Mouse (Mus musculus) T-helper 17 cell (primary cell): ENCODE results near the gene Kcnn1.

ENCODE experiments used
- in situ Hi-C, 2 experiments: fragments of 300-600 bp; cut with MboI, MseI; formaldehyde crosslinking; loops; 1 replicate in 1 of 2; 2 replicates in 1 of 2; pipeline ENCODE4 v1.15.1; 2025; ENCODE audit warnings: high pct_unique_total_duplicates in 2 of 2

Gene Kcnn1

DNA sequence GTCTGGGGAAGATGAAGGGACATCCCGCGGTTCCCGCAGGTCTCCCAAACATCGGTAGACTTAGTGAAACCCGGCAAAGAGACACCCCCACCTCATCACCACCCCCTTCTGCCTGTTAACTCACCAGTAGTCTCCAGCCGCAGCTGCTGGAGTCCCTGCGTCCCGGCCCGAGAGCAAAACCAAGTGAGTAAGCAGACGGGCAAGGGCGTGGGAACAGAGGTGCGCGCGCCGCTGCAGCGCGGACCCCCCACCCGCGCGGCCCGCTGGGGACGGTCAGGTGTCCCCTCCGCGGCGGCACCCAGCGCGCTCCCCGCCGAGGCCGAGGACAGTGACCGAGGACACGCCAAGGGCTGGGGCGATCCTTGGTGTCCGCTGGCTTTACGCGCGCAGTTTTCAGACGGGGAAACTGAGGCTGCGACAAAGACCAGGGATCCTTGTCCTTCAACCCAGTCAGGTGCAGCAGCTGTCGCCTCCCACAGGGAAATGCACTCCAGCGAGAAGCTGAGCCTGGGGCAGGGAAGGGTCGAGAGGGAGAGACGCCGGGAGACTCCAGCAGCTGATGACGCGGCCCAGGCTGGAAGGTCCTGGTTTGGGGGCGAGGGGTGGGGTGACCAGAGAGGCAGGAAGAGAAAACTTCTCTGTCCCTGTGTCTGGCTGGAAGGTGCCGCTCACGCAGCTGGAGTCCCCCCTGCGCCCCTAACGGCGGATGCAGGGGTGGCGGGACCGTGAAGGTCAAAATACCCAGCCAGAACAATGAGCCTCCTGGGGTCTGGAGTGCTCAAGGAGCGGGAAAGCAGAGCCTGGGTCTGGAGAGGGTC lies at the start of gene Kcnn1:
Gene Kcnn1 (minus strand): TSS at position 435 of the 818 bp plus-strand sequence.
- in situ Hi-C loops, result no loop called here

DNA sequence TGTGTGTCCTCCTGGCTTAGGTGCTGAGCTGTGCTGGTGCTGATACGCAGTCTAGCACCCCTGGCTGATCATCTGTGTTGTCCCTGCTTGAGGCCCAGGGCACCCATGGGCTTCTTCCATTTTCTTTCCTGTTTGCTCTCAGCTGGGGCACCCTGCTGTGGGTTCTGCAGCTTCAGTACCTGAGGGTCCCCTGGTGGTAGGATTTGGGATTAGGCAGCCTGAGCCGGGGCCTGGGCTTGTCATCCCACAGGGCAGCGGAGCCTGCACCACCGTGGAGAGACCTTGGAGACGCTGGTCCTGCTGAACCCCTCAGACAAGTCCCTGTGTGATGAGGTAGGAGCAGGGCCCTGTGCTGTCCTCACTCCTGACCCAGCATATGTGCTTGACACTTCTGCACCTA lies 48.5 kb upstream of the Kcnn1 start:
- in situ Hi-C loops, result loop anchor here in 1 of 2 experiments (10.0 kb wide), 1 partner anchor 373 kb away; no protein-coding TSS in a partner anchor

DNA sequence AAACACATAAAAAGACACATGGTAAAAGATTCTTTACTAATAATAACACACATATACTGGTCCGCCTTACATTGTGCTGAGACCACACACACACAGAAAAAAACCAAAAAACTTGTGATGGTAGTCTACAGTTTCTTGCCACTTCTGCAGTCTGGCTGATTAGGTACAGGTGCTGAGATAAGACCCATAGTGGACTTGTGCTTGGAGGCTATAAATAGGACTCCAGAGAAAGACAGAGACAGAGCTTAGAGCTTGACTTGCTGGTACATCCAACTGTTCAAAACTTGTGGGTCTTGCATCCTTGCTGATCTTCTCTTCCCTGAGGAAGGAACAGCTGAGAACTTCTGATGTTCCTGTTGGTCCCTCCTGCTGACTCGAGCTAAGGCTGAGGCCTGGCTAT lies 44.5 kb upstream of the Kcnn1 start:
- in situ Hi-C loops, result no loop called here

DNA sequence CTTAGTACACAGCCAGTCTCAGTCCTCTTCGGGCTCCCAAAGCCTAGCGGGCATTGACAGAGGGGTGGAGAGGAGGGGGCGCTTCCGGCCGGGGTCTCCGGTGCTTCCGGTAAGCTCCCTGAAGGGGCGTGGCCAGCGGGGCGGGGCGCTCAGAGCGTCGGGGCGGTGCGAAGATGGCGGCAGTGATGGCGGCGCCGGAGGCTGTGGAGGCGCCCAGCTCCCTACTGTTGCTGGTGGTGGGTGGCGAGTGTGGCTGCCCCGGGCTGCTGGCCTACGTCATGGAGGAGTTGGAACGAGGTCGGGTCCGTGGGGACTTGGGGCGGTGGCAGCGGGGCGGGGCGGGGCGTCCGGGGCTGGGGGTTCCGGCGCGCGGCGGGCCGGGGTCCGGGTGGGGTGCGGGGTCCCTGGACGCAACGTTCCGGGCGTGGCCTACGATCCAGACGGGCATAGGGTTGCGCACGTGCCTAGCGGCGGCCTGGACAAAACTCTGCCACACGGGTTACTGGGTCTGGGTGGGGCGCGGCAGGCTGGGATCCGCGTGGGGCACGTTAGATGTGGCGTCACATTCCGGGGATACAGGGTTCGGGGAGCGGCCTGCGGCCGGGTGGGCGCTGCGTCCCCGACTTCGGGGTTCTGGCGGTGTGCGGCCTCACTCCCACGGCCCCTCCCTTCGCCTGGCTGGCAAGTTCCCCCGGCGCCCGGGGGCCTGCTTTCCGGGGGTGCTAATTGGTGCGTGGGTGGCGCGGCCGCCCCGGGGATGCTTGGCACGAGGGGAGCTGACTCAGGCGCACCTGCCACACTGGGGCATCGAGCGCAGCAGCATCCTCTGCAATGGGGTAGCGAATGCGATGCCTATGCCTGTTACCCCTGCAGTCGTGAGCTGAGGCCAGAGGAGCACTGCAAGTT lies 43.0 kb upstream of the Kcnn1 start, which contains the start of gene Map1s:
Gene Map1s (plus strand): TSS at position 102 of the 906 bp plus-strand sequence.
- in situ Hi-C loops, result no loop called here

DNA sequence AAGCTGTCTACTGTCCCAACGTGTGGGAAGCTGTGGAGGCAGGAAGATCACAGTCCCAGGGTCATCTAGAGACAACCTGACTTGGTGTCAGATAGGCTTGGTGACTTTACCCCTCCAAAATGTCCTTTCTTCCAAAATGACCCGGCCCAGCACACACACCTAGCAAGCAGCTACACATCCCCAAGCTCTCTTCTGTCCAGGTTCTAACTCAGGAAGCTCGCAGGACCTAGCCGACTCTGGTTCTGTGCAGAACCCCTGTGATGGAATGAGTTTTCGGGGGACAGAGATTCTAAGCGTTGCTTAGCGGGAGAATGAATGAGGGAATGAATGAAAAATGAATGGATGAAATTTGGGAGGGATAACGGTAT lies 42.4 kb upstream of the Kcnn1 start:
- in situ Hi-C loops, result no loop called here

DNA sequence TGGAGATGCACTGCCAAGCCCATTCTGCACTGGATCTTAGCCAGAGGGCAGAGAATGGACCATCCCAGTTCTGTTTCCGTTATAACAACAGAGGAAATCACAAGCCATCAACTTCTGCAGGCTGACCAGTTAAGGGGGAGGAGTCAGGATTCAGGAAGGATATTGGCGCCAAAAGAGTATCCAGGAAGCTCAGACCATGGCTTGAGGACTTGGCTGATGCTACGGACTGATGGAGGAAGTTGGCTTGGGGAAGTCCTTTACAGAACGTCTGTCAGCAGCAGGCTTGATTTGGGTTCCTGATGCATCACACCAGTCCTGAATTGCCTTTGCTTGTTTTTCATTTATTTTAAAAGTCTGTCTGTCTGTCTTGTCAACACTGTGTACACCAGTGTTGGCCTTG lies 41.5 kb upstream of the Kcnn1 start:
- in situ Hi-C loops, result no loop called here

DNA sequence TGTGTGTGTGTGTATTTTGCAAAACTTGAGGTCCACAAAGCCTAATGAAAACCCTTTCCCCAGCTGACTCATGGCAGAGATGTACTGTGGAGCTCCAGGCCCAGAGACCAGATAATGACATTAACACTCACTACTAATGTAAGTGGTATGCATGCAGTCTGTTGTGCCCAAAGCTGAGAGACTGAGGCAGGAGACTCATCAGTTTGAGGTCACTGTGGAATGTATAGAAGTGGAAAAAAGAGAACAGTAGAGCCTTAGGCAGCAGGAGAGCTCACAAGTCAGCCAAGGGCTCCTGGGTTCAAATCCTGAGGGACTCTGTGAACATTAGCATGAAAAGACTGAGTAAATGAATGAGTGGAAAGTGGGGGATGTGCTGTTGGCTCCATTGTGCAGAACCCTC lies 40.5 kb upstream of the Kcnn1 start:
- in situ Hi-C loops, result no loop called here

DNA sequence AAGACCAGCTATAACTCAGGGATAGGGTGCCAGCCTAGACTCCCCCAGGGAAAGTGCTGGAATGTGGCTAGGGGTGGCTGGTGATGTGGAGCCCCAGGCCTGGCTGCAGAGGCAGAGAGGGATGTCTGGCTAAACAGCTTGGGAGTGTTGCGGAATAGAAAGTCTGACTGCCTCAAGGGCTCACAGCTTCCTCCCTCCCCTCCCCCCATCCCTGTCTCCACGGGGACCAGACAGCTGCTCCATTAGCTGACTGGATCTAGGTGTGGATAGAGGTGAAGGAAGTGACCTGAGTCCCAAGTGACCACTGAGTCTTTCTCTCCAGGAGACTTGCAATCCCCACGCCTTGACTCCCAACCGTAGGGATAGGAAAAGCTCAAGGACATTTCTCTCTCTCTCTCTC lies 40.1 kb upstream of the Kcnn1 start:
- in situ Hi-C loops, result no loop called here

DNA sequence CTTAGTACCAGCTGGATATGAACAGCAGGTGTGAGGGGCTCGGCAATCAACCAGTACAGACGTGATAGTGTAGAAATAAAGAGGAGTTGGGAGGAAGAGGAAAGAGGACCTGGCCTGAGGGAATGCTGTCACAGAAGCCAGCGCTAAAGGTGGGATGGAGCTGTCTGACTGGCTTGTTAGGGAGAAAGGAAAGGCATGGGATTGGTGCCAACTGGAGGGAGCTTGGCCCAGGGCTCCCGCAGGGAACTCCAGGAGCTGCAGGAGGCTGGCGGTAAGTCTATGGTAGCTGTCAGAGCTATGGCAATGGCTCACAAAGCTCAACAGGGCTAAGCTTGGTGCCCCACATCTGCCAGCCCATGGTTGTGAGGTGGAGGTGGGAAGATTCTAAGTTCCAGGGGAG lies 39.2 kb upstream of the Kcnn1 start:
- in situ Hi-C loops, result no loop called here

DNA sequence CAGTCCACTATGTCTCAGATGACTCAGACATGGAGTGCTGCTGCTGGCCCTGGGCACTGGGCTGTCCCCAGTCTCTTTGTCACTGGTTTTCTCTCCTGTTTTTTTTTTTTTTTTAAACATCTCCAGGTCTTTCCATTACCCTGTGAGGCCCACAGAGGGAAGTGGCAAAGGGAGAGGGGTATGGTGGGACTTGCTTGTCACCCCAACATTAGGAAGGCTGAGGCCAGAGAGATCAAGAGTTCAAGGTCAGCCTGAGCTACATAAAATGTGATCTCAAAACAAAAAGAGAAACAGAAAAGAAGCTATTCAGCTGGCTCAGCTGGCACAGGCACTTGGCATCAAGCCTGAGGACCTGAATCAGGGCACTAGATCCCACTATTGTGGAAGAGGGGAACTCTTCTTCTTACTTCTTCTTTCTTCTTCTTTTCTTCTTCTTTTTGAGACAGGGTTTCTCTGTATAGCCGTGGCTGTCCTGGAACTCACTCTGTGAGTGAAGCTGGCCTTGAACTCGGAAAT lies 37.9 kb upstream of the Kcnn1 start:
- in situ Hi-C loops, result no loop called here

DNA sequence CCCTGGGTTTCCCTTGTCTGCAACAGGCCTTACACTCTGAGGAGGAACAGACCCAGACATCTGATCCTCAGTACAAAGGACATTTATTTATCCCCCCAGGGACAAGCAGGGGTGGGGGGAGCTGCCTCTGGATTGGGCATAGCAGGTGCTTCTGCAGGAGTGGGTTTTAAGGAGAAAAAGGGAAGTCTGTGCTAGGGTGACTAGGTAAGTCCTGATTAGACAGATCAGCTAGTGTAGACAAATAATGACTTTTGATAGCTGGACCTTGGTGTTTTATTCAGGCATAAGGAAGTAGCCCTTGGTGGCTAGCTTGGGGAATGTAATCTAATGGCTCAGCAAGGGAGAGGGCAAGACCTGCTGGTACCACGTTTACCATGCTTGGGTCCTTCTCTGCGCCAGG lies 36.2 kb upstream of the Kcnn1 start:
- in situ Hi-C loops, result loop anchor here in 1 of 2 experiments (5.0 kb wide), 1 partner anchor 473 kb away; the partner anchor contains the start of gene Ocel1

DNA sequence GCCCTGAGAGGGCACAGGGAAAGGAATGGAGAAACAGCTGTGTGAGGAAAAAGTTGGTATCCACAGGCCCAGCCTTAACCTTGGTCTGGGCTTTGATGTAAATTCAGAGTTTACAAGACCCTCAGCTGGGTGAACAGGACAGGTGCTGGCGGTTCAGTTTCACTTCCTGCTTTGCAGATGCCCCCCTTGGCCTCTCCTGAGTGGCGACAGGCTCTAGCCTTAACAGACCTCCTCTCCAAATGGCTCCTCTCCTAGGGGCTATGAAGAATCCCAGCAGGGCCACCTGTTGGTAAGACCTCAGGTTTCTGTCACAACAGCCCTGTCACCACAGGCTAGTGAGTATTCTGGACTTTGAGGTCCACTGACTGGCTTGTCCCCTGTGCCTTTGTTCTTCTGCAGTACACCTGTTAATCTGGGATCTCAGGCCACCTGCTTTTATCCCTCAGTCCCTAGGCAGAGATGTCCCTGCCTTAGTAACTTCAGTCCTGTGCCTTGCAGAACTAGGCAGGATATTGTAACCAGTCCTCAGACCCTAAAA lies 35.7 kb upstream of the Kcnn1 start:
- in situ Hi-C loops, result loop anchor here in 1 of 2 experiments (5.0 kb wide), 1 partner anchor 474 kb away; the partner anchor contains the start of gene Ocel1

DNA sequence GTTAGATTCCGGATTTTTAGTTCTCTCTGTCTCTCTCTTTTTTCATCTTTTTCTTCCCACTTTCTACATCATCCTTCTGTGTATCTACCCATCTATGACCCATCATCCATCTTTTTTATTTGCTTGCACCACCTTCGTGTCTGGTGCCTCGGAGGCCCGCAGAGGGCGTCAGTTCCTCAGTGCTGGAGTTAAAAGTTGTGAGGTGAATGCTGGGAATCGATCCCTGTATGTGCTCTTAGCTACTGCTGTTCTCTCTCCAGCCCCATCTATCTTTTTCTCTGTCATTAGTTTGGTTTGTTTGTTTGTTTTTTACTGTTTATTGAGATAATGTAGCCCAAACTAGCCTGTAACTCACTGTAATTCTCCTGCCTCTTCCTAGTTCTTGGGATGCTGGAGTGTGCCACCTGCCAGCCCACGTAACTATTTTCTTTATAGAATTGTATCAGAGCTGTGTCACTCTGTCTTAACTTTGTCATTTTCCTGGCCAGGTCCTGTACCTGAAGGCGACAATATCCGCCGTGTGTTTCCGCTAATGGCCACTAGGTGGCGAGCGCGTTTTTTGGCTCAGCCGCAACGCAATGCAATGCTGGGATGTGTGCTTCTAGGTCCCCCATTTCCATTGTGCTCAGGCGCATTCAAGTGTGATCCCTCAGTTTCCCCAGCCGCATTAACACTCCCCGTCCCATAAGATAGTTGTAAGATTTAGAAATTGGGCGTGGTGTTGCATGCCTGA lies 34.8 kb upstream of the Kcnn1 start:
- in situ Hi-C loops, result loop anchor here in 1 of 2 experiments (5.0 kb wide), 1 partner anchor 474 kb away; the partner anchor contains the start of gene Ocel1

DNA sequence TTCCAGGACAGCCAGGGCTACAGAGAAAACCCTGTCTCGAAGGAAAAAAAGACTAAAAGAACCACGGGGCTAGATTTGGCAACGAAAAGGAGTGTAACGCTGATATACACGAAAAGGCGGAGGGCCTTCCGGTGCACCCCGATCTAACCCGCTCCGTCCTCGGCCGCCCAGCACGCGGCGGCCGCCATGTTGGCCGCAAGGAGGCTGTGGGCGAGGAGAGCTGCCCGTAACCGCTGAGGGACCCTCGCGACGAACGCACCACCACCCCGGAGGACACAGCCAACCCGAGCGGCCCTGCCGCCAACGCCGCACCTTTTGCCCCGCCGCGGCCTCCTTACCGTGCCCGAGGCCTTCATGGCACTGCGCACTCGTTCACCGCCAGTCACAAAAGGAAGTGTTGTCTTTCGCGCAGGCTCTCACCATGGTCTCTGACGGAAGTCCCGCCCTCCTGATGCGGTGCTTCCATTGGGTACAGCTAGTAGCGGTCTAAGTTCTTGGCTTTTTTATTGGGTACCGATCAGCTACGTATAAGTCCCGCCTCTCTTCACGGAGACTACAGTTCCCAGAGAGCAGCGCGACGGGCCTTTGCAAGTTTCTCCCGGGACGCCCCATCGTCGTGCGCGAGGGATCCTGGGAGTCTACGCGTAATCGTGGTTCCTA lies 34.1 kb upstream of the Kcnn1 start, which contains the start of gene Rpl18a:
Gene Rpl18a (minus strand): TSS at position 392 of the 660 bp plus-strand sequence.
- in situ Hi-C loops, result loop anchor here in 1 of 2 experiments (5.0 kb wide), 1 partner anchor 475 kb away; the partner anchor contains the start of gene Ocel1

DNA sequence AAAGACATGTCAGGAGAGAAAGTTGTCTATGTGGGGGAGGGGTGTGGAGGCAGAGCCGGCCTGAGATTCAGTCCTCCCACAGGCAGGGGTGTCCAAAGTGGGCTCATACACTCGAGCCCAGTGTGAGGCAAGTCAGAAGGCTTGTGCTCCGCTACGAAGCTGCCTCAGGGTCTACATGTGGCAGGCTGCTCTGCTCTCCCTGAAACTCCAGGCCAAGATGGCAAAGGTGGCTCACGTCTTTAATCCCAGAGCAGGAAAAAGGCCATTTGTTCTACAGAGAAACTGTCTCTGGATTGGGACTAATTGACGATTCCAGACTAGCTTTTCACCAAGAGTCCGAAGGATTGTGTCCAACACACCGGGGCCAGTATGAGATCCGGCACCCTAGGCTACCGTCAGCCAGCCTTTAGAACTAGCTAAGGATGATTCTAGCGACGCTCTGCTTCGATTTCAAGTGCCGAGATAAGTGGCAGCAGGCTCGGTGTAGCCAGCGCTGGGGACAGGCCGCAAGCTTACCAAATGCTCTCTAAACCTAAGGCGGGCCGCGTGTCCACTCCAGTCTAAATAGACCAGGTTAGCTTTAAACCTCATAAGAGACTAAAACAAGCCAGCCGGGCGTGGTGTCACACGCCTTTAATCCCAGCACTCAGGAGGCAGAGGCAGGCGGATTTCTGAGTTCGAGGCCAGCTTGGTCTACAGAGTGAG lies 33.4 kb upstream of the Kcnn1 start:
- in situ Hi-C loops, result loop anchor here in 1 of 2 experiments (5.0 kb wide), 1 partner anchor 476 kb away; the partner anchor contains the start of gene Ocel1

DNA sequence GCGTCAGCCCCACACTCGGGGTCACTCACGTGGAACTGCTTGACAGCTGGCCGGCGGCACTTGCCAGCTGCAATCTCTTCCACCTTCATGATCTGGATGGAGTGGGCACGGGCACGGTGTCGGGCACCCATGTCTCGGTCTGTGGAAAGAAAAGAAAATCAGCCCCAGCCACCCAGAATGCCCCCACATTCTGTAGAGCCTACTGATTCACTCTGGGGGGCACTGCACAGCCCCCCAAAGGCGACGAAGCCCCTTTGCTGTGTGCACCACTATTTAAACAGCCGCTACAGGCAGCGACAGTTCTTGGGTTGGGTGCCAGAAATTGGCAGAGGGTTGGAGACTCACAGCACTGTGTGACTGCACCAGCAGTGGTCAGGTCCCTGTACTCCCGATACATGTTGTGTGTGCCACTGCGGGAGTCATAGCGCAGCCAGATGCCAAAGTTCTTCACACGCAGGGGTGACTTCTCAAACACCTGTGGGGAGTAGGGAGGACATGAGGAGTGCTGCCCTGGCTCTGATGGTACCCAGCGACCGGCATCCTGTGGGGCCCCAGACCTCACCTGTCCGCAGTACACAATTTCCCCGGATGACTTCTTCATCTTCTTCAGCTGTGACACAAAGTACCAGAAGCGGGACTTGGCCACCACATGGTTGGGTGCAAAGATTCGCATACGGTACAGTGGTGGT lies 32.7 kb upstream of the Kcnn1 start:
- in situ Hi-C loops, result loop anchor here in 1 of 2 experiments (5.0 kb wide), 1 partner anchor 477 kb away; the partner anchor contains the start of gene Ocel1

DNA sequence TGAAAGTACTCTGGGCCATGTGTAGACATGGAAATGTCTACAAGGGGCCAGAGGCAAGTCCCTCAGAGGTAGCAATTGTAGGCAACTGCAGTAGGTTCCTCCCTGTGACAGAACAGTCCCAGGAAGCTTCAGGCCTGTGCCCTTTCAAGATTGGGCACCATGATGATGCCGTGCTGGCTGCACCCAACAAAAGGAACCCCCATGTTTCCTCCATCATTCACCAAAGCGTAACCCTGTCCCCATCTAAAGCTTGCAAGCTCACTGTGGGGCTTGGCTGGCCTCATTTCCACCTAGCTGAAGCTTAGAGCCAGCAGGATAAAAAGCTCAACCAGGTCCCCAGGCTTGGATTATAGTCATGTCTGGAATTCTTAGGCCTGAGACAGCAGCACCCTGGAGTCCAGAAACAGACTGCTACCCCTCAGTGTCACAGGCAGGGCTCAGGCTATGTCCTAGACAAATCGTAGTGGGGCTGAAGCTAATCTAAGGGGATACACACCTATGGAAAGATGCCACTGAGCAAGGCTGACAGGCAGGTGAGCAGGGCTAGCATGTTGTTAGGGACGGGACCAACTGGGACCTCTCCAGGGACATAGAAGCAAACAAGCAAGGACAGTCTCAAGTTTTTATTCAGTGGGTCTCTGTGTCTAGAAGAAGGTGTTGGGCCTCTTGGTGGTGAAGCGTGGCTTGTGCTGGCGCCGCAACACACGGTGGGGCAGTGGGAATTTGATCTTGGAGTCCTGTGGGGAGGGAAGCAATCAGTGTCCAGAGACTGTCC lies 31.9 kb upstream of the Kcnn1 start:
- in situ Hi-C loops, result loop anchor here in 1 of 2 experiments (5.0 kb wide), 1 partner anchor 477 kb away; the partner anchor contains the start of gene Ocel1

DNA sequence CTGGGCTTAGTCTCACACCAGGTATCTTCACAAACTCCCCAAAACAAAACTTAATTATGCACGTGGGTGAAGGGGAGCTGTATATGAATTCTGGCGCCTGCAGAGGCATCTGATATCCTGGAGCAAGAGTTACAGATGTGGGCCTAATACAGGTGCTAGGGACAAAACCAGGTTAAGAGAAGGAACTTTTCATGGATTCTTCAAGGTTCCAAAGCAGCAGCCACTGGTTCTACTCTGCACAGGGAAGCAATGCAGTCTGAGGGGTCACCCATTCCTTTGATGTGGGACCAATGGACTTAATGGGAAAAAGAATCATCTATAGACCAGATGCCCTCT lies 31.3 kb upstream of the Kcnn1 start:
- in situ Hi-C loops, result no loop called here
